Mouse (Mus musculus) forebrain, embryonic 12.5 days (tissue): ENCODE results near the gene Zfp36l2. TPM values are rescaled to one million over a fixed set of nuclear protein-coding genes. Genes with fewer than 3 reads are reported as not detected.

Source experiments
- ATAC-seq: fragments of 200-750 bp; cut with Nextera tagmentation; 2 replicates; pipeline ENCODE4 v1.8.0; 2017; ENCODE audit warnings: moderate TSS enrichment; ENCODE audit not compliant: low FRiP score
- H3K27ac ChIP-seq: fragments of 300-500 bp; sonication (generic); 2 replicates; pipeline ENCODE4 v1.5.1; 2016; ENCODE audit warnings: mild to moderate bottlenecking
- H3K27me3 ChIP-seq: fragments of 300-500 bp; sonication (generic); 2 replicates; pipeline ENCODE4 v1.6.1; 2016; ENCODE audit warnings: mild to moderate bottlenecking
- H3K36me3 ChIP-seq: fragments of 300-500 bp; sonication (generic); replicated peaks from 2 replicates; pipeline ENCODE4 v1.6.1; 2016; ENCODE audit warnings: mild to moderate bottlenecking
- H3K4me1 ChIP-seq: fragments of 300-500 bp; sonication (generic); 2 replicates; pipeline ENCODE4 v1.6.1; 2016
- H3K4me2 ChIP-seq: fragments of 300-500 bp; sonication (generic); 2 replicates; pipeline ENCODE4 v1.6.1; 2016; ENCODE audit warnings: mild to moderate bottlenecking, moderate library complexity
- H3K4me3 ChIP-seq: fragments of 300-500 bp; sonication (generic); replicated peaks from 2 replicates; pipeline ENCODE4 v1.5.1; 2016; ENCODE audit warnings: mild to moderate bottlenecking
- H3K9ac ChIP-seq: fragments of 300-500 bp; sonication (generic); 2 replicates; pipeline ENCODE4 v1.6.1; 2016; ENCODE audit warnings: mild to moderate bottlenecking
- H3K9me3 ChIP-seq: fragments of 300-500 bp; sonication (generic); 2 replicates; pipeline ENCODE4 v1.6.1; 2016
- WGBS: fragments of 180-500 bp; shearing (Covaris S2); methylation state at CpG from one replicate; pipeline ENCODE4 v1.1.7; 2016; 5-methylcytosine and 5-hydroxymethylcytosine counted together
- polyA plus RNA-seq: library from polyadenylated mRNA; unstranded; fragments of >200 nt; fragmentation: Nextera tagmentation; extraction: Ambion mirVana; gene quantifications from 2 replicates; pipeline ENCODE4 v1.2.1, GENCODE M21; 2016

Gene Zfp36l2
- polyA plus RNA-seq, 1 experiment from 2014 or later: 10.6 TPM

DNA sequence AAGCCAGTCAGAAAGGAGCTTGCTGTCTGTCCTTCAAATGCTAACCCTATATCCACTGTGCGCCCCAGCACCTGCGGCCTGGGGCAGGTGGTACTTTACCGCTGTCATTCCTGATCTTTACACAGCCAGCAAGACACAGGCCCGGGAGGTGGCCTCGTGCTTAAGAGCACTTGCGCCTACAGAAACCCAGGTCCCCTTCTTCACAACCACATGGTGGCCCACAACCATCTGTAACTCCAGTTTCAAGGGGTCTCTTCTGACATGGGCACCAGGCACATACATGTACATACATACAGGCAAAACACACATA lies 32.8 kb downstream of the Zfp36l2 start:
- ATAC-seq: no peak
- Histone ChIP-seq H3K4me3 (no peak overlapping the region), H3K36me3 (no peaks in the 10 kb centered on the region), H3K9me3 (no peaks in the 10 kb centered on the region), H3K9ac (no peak overlapping the region), H3K27me3 (peaks cover 20% of the 10 kb centered on the region; the same call in 1 of the 2 replicates), H3K27ac (no peak overlapping the region), H3K4me2 (no peak overlapping the region), H3K4me1 (peaks cover 11% of the 10 kb centered on the region)
- WGBS: 88% methylated on average over 6 of the region's 6 CpGs

DNA sequence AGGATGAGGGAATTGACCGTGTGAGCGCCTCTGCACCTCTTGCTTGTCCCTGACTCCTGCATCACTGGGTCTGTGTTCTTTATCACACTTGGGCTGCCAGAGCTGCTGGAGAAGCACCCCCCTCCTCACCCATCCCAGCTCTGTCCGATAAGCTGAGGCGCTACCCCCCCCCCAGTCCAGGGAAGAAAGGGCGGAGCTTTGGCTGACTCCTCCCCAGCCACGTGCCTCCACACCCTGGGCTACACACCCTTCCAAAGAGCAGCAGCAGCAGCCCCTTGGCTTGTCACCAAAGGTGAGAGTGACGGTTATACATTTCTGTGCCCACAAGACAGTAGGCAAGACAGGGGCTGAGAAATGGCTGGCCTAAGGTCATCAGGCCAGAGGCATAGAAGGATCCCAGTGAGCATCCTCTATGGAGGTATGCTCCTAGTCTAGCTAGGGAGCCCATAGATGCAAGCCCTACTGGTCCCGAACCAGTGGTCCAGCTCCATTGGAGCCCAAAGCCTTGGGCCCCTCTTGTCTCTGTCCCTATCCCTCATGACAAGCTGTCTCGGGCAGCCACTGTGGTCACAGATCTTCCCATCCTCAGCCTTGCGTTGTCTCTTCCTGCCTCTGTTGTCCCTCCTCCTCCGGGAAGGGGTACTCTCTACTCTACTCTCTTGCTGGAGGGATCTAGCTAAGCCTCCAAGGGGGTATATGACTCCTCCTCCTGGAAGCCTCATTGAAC lies 33.3 kb downstream of the Zfp36l2 start:
- ATAC-seq: no peak
- H3K4me2 ChIP-seq: no peak overlapping the region
- H3K9me3 ChIP-seq: no peaks in the 10 kb centered on the region
- no peak overlapping the region for H3K27ac ChIP-seq
- peaks cover 20% of the 10 kb centered on the region; the same call in 1 of the 2 replicates for H3K27me3 ChIP-seq
- H3K4me1 ChIP-seq: peaks cover 16% of the 10 kb centered on the region
- H3K9ac ChIP-seq: no peak overlapping the region
- no peak overlapping the region for H3K4me3 ChIP-seq
- WGBS: 87% methylated on average over 11 of the region's 11 CpGs
- H3K36me3 ChIP-seq: no peaks in the 10 kb centered on the region

DNA sequence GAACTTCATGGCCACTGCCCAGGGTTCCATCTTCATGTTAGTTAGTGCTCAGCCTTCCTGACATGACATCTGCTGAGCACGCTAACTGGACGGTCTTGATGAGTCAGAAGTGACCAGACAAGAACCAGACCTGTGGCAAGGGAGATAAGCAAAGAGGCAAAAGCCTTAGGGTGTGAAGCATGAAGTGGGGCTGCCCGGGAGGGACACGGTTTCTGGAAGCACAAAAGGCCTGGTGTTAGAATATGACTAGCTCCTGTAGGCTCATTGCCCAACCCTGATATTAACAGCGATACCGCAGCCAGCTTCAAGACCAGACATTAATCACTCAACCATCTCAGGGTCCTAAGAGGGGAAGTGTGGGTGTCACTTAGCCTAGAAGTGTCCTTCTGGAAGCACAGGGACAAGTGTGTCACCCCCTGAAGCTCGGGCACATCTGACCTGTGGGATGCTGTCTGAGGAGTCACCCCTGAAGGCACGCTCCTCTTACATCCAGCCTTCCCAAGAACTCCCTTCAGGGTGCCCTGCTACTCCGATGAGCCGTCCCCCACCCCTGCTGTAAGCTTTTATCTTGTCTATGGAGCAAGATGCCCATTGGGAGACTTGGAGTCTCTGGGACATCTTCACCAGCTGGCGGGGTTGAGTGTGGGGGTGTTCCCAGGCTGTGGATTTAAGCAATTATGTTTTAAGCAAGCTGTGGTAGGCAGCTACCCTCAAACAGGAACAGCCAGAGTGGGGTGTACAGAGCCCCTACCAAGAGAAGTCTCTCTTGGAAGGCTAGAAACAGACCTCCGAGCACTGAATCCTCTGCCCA lies 34.6 kb downstream of the Zfp36l2 start:
- Histone ChIP-seq H3K36me3 (no peaks in the 10 kb centered on the region), H3K27ac (peak overlapping the region; percentile 50), H3K9ac (no peak overlapping the region), H3K9me3 (no peaks in the 10 kb centered on the region), H3K4me3 (no peak overlapping the region), H3K27me3 (peaks cover 20% of the 10 kb centered on the region; the same call in 1 of the 2 replicates), H3K4me2 (no peak overlapping the region), H3K4me1 (peaks cover 28% of the 10 kb centered on the region)
- 82% methylated on average over 12 of the region's 12 CpGs for WGBS
- ATAC-seq: no peak

DNA sequence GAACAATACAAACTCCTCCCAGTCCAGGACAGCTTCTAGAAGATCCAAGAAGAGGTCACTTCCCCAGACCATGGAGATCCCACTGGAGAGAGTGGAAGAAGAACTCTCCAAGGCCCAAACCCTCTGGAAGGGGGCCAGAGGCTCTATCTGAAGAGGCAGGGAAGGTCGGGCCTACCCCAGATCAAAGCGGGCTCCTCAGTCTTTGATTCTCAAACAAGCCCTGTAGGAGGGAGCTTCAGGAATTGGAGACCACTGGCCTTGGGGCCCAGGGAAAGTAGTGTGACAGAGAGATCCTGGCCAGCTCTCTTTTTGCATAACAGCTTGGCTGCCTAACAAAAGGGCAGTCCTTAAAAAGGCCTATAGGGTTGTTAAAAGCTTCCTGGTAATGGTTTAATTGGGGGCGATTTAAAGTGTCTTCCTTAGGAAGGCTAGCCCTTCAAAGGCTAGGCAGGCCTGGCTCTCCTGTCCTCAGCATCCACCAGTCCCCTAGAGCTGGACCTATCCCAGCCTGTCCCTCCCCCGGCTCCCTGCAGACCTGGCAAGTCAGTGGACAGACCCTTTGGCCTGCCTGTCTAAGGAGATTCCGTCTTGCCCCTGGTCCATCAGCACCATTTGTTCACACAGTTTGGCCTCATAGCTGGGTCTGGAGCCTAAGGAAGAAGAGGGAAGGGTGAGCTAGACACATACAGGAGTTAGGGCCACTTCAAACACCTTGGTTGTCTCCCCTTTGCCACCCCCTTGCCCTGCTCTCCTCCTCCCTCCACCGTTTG lies 35.4 kb downstream of the Zfp36l2 start:
- no peak overlapping the region for H3K4me2 ChIP-seq
- no peaks in the 10 kb centered on the region for H3K36me3 ChIP-seq
- no peak overlapping the region for H3K4me3 ChIP-seq
- peaks cover 29% of the 10 kb centered on the region for H3K4me1 ChIP-seq
- H3K27ac ChIP-seq: no peak overlapping the region
- WGBS: 41% methylated on average over 6 of the region's 6 CpGs
- H3K9ac ChIP-seq: no peak overlapping the region
- no peaks in the 10 kb centered on the region for H3K9me3 ChIP-seq
- peaks cover 14% of the 10 kb centered on the region; the same call in 1 of the 2 replicates for H3K27me3 ChIP-seq
- no peak for ATAC-seq

DNA sequence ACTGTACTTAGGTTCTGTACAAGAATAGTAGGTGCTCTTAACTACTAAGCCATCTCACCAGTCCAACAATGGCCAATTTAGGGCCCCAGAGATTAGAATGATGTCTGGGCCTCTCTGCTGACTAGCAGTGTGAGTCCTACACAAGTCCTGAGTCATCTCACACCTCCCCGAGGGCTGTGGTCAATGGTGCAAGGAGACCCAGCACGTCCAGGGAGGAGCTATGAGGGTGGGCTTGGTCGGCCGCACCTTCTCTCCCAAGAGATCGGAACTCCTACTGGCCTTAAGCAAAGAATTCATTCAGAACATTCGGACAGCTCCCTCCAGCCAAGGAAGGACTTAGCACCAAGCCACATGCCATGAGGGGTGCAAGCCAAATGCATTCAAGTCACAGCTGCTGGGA lies 36.4 kb downstream of the Zfp36l2 start:
- Histone ChIP-seq H3K4me1 (peaks cover 30% of the 10 kb centered on the region), H3K9ac (no peak overlapping the region), H3K27ac (no peak overlapping the region), H3K4me2 (no peak overlapping the region), H3K36me3 (no peaks in the 10 kb centered on the region), H3K27me3 (peaks cover 6% of the 10 kb centered on the region; the same call in 1 of the 2 replicates), H3K9me3 (no peaks in the 10 kb centered on the region), H3K4me3 (no peak overlapping the region)
- no peak for ATAC-seq
- 79% methylated on average over 6 of the region's 6 CpGs for WGBS

DNA sequence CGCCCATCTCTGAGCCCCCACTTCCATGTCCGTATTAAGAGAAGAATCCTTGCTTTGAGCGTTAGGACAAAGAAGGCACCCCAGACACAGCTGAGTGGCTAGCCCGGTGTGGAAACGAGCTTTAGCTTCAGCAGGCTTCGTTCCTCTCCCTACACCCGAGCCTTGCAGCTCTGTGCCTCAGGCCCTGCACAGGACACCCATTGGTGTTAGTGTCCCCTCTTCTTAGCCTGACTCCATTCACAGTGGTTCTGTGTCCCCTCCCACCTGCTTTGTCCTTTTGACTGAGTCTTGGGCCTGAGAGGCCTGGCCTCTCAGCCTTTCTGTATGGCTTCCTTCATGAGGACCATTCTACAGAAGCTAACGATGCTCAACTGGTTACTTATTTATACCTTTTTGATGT lies 37.5 kb downstream of the Zfp36l2 start:
- H3K36me3 ChIP-seq: no peaks in the 10 kb centered on the region
- no peaks in the 10 kb centered on the region for H3K27me3 ChIP-seq
- H3K9ac ChIP-seq: no peak overlapping the region
- H3K9me3 ChIP-seq: no peaks in the 10 kb centered on the region
- no peak overlapping the region for H3K4me3 ChIP-seq
- H3K4me2 ChIP-seq: no peak overlapping the region
- WGBS: 30% methylated on average over 8 of the region's 8 CpGs
- H3K4me1 ChIP-seq: peaks cover 40% of the 10 kb centered on the region
- ATAC-seq: no peak
- no peak overlapping the region for H3K27ac ChIP-seq

DNA sequence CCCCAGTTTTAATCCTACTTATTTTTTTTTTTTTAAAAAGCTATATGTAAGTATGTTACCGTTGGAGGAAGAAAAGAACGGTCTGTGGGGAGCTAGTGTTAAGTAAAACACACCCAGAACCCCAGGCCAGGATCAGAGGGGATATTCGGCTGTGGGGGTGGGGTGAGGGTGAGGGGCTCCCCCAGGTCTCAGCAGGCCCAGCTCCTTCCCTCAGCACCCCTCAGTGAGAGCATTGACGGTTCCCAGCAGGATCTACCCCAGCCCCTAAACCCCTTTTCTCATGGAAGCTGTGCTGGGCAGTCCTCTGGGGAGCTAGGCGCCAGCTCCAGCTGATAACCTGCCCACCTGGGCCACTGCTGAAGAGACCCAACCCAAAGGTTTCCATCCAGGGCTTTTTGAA lies 38.2 kb downstream of the Zfp36l2 start:
- ATAC-seq: no peak
- H3K9ac ChIP-seq: 0 out of 2 replicates have a peak overlapping the region, but pooled peaks have one; percentile 17
- H3K4me3 ChIP-seq: no peak overlapping the region
- no peaks in the 10 kb centered on the region for H3K9me3 ChIP-seq
- peaks cover 41% of the 10 kb centered on the region for H3K4me1 ChIP-seq
- 34% methylated on average over 5 of the region's 5 CpGs for WGBS
- H3K4me2 ChIP-seq: no peak overlapping the region
- H3K36me3 ChIP-seq: no peaks in the 10 kb centered on the region
- no peaks in the 10 kb centered on the region for H3K27me3 ChIP-seq
- H3K27ac ChIP-seq: no peak overlapping the region

DNA sequence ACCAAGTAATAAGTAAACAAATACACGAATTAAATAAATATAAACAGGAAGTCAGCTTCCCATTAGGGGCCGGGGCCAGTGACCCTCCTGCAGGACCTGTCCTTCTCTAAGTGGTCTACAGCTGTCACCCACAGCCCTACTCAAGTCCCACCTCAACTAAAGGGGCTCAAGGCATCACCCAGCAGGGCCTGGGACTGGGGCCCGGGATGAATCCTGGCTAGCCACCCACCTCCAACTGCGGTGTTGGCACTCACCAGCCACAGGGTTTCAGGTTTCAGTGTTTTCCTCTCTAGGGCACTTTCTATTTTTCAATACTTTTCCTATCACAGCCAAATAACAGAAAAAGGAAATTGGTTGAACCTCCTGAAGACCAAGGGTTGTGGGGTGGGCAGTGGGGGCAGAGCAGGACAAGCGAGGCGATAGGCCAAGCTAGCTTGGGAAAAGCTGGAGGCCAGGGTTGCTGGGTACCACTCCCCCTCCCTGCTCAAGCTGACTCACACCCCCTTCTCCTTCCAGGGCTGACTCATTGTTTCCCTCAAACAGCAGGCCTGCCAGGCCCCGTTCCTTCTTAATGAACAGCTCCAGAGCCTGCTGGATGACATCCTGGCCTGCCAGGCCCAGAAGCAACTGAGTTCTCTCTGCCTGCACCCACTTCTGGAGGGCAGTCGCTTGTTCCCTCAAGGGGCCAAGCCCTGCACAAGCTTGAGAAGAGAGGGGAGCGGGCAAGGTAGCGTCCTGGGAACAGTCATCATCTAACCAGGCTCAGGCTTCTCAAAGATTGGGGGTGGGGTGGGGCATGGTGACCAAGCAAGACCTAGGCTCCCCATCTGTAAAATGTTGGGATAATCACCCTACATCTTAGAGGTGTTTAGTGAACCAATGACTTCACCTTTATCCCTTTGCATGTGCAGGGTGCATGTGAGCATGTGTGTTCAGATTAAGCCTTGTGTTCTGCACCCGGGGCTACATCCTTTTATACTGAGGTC lies 39.0 kb downstream of the Zfp36l2 start:
- Histone ChIP-seq H3K4me2 (no peak overlapping the region), H3K4me3 (no peak overlapping the region), H3K36me3 (no peaks in the 10 kb centered on the region), H3K4me1 (peaks cover 41% of the 10 kb centered on the region), H3K9ac (no peak overlapping the region), H3K27me3 (no peaks in the 10 kb centered on the region), H3K27ac (peak overlapping the region; percentile 65), H3K9me3 (no peaks in the 10 kb centered on the region)
- peak; percentile 71 for ATAC-seq
- WGBS: 23% methylated on average over 11 of the region's 11 CpGs

DNA sequence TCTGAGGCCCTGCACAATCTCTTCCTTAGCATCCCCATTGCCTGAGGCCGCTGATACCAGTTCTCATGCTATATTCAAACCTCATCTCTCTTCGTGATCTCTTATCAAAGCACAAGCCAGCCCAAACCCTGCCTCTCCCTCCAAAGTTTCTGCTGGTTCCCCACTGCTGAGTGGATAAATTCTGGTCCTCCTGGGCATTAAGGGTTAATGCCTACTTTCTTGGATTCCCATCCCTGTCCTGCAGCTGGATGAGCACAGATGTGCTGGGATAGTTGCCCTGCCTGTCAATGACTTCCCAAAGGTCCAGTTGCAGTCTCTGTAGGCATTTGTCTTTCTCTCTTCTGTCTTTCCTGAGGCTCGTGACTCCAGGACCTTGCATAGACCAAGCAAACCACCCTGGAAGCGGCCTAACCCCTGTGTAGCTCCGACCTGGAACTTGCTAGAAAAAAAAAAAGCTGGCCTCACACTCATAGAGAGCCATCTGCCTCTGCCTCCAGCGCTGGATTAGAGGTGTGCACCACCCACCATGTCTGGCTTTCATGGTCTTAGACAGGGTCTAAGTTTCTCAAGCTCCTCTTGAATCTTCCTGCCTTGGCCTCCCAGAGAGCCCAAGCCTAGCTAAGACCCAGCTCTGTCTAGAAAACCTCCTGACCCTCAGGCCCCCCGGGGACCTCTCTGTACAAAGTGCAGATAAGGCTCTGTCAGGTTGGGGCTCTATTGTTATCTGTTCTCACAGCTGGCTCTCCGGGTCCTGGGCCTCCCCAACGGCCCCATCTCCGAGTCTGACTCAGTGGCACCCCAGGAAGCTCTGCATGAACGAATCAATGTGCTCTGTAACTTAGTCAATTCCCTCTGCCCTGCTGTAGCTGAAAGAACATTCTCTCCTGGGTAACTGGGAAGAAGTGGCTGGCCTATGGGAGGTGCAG lies 40.3 kb downstream of the Zfp36l2 start:
- Histone ChIP-seq H3K4me1 (peaks cover 44% of the 10 kb centered on the region), H3K4me3 (no peak overlapping the region), H3K27ac (no peak overlapping the region), H3K36me3 (no peaks in the 10 kb centered on the region), H3K9ac (no peak overlapping the region), H3K9me3 (no peaks in the 10 kb centered on the region), H3K4me2 (no peak overlapping the region), H3K27me3 (0 out of 2 replicates have a peak, but pooled peaks cover 2% of the 10 kb centered on the region)
- no peak for ATAC-seq
- WGBS: 44% methylated on average over 11 of the region's 11 CpGs

DNA sequence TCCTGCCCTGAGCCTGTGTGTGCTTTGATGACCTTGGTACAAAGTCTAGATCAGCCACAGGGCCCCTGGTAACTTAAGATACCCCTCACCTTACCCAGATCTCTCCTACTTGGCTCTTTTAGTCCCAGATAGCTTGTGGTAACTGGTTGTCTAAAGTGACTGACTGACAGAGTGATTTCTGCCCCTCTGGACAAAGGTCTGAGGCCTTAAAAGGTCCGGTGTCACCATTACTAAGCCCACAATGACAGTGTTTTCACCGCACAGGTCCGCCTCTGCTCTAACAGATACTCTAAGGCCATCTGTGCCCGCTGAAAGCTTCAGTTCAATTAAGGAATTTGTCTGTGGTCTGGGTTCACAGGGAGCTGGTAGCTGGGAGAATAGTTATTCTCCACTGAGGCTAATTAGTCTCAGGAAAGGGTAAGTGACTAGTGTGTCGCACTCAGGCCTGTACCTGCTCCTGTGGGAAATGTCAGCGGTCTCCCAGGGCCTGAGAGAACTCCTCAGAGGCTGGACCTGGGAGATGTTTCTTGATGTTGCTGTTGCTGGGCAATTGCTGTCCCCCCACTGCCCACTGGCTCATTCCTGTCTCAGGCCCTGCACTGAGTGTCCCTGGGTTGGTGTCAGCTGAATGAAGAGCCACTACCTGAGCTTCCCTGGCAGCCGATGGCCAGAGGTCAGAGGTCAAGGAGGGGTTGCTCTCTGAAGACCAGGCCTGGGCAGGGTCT lies 41.1 kb downstream of the Zfp36l2 start:
- 27% methylated on average over 7 of the region's 7 CpGs for WGBS
- Histone ChIP-seq H3K27ac (peak overlapping the region; percentile 36; the same call in 1 of the 2 replicates), H3K27me3 (0 out of 2 replicates have a peak, but pooled peaks cover 2% of the 10 kb centered on the region), H3K9me3 (no peaks in the 10 kb centered on the region), H3K4me2 (no peak overlapping the region), H3K4me1 (peaks cover 44% of the 10 kb centered on the region), H3K36me3 (no peaks in the 10 kb centered on the region), H3K4me3 (no peak overlapping the region), H3K9ac (no peak overlapping the region)
- no peak for ATAC-seq
